Mouse (Mus musculus) ES-Bruce4 (cell line): ENCODE measurements around the gene Pgpep1l.

ENCODE experiments used
- CTCF ChIP-seq: IDR thresholded peaks from one replicate; pipeline ENCODE4 v1.8.1; 2011; ENCODE audit warnings: low read depth, low read length
- POLR2A ChIP-seq: IDR thresholded peaks from one replicate; pipeline ENCODE4 v1.8.1; 2011; ENCODE audit warnings: low read length; ENCODE audit not compliant: insufficient read depth

- TF ChIP-seq CTCF (no peak), POLR2A (no peak)
Measured at GRCm38 (mm10) chr7:68236817-68237216, 27.2 kb downstream of the Pgpep1l start.
